17 mouse cellular contexts compared by ENCODE assay signal in genomic region chr16:87670091-87670820, GRCm38 (mm10). TPM values are rescaled to one million over a fixed set of nuclear protein-coding genes. Genes with fewer than 3 reads are reported as not detected.
A peak's percentile ranks its signal among the peaks of the same experiment; 100 is the strongest.
DNase-seq lines count a peak whose midpoint lies in the region; TF ChIP-seq lines count a peak whose summit lies in the region.
"Had no signal": no experiment of that assay in that cellular context is flagged by ENCODE, and none has a peak within 500 bp of the region (broad histone marks: within the 10 kb centered on the region; RNA-seq: fewer than 3 reads in every experiment).

No protein-coding gene starts in this region.

- no peaks in the 10 kb centered on the region for H3K36me3 ChIP-seq in heart, adult 2 months (ENCODE audit: control insufficient read depth, insufficient read depth, low read length)
- H3K36me3 ChIP-seq in kidney, adult 2 months (ENCODE audit: control insufficient read depth, insufficient read depth, low read length) = no peaks in the 10 kb centered on the region
- H3K36me3 ChIP-seq in small intestine, adult 2 months (ENCODE audit: control insufficient read depth, insufficient read depth, low read length) = no peaks in the 10 kb centered on the region
- H3K36me3 ChIP-seq: embryonic facial prominence, embryonic 12.5 days; forebrain, embryonic 15.5 days; hindbrain, embryonic 12.5 days had no signal

- DNase-seq in heart, adult 2 months = no peak
- DNase-seq in heart, adult 9 months (ENCODE audit: low spot score in 2 of 2) = no peak
- DNase-seq in kidney, adult 2 months = peak; percentile 85
- DNase-seq in kidney, postnatal 4 days = no peak
- no peak for DNase-seq in gastrocnemius, adult 2 months
- DNase-seq: B cell, adult 2 months; cerebellum, adult 11-12 months; cerebellum, adult 9-10 months; cerebellum, postnatal 25 days; gastrocnemius, postnatal 14 days; heart, postnatal 36 days had no signal

- no peak overlapping the region for H3K4me3 ChIP-seq in heart, adult 2 months
- no peak overlapping the region for H3K4me3 ChIP-seq in kidney, adult 2 months (ENCODE audit: insufficient read depth, low read depth, low read length)
- peak overlapping the region; percentile 26 for H3K4me3 ChIP-seq in brown adipose tissue, adult 24 weeks (ENCODE audit: insufficient read depth, low read depth, low read length)
- no peak overlapping the region for H3K4me3 ChIP-seq in small intestine, adult 2 months (ENCODE audit: low read depth, low read length)
- no peak overlapping the region for H3K4me3 ChIP-seq in gastrocnemius, adult 2 months
- H3K4me3 ChIP-seq: embryonic facial prominence, embryonic 12.5 days; forebrain, embryonic 15.5 days; hindbrain, embryonic 12.5 days had no signal

- TF ChIP-seq EP300 in heart, adult 2 months (IDR thresholded peaks at IDR 0.05; ENCODE audit: insufficient read depth, low read depth, low read length) = no peak

- peaks cover 3% of the 10 kb centered on the region for H3K4me1 ChIP-seq in heart, adult 2 months (ENCODE audit: control insufficient read depth, insufficient read depth, low read length)
- H3K4me1 ChIP-seq in kidney, adult 2 months (ENCODE audit: control insufficient read depth, insufficient read depth, low read length) = no peaks in the 10 kb centered on the region
- peaks cover 1% of the 10 kb centered on the region; the same call in 1 of the 2 replicates for H3K4me1 ChIP-seq in brown adipose tissue, adult 24 weeks (ENCODE audit: control insufficient read depth, insufficient read depth, insufficient read length, low read length)
- peaks cover 15% of the 10 kb centered on the region for H3K4me1 ChIP-seq in small intestine, adult 2 months (ENCODE audit: control insufficient read depth, insufficient read depth, insufficient read length, low read length)
- H3K4me1 ChIP-seq: embryonic facial prominence, embryonic 12.5 days; forebrain, embryonic 15.5 days; hindbrain, embryonic 12.5 days had no signal

- intact Hi-C loops in heart, adult 2 months (cut with DNase I) = no loop called here
- intact Hi-C loops in gastrocnemius, adult 2 months (cut with DNase I) = no loop called here

- WGBS in heart, adult 2 months = 54% methylated on average over 8 of the region's 8 CpGs
- WGBS in kidney, adult 2 months = 41% methylated on average over 8 of the region's 8 CpGs
- WGBS in small intestine, adult 2 months = 36% methylated on average over 8 of the region's 8 CpGs

- no peaks in the 10 kb centered on the region for H3K79me2 ChIP-seq in heart, adult 2 months (replicated peaks; ENCODE audit: control insufficient read depth, insufficient read depth, low read length)

- TF ChIP-seq CTCF in heart, adult 2 months (IDR thresholded peaks at IDR 0.05) = no peak
- no peak for TF ChIP-seq CTCF in kidney, adult 2 months (conservative IDR thresholded peaks at IDR 0.05; ENCODE audit: insufficient read depth, insufficient read length, low read depth, low read length)
- no peak for TF ChIP-seq CTCF in small intestine, adult 2 months (IDR thresholded peaks at IDR 0.05; ENCODE audit: extremely low read depth, insufficient read length, insufficient replicate concordance, low read depth, low read length)
- no peak for TF ChIP-seq CTCF in gastrocnemius, adult 2 months (IDR thresholded peaks at IDR 0.05)

- no peak for TF ChIP-seq POLR2A in heart, adult 2 months (IDR thresholded peaks at IDR 0.05; ENCODE audit: insufficient read depth, low read depth, low read length)
- TF ChIP-seq POLR2A in kidney, adult 2 months (IDR thresholded peaks at IDR 0.05; ENCODE audit: low read depth, low read length) = no peak
- TF ChIP-seq POLR2A in small intestine, adult 2 months (IDR thresholded peaks at IDR 0.05; ENCODE audit: low read depth, low read length) = no peak

- H3K9ac ChIP-seq in heart, adult 2 months (ENCODE audit: low read depth, low read length) = no peak overlapping the region
- H3K9ac ChIP-seq: embryonic facial prominence, embryonic 12.5 days; forebrain, embryonic 15.5 days; hindbrain, embryonic 12.5 days had no signal

- H3K27ac ChIP-seq in heart, adult 2 months = peak overlapping the region; percentile 36; the same call in 1 of the 2 replicates
- H3K27ac ChIP-seq in kidney, adult 2 months (ENCODE audit: insufficient read depth, low read depth, low read length) = peak overlapping the region; percentile 97
- H3K27ac ChIP-seq in brown adipose tissue, adult 24 weeks (replicated peaks; ENCODE audit: low read depth, low read length) = peak overlapping the region; percentile 24; the same call in 1 of the 2 replicates
- H3K27ac ChIP-seq in small intestine, adult 2 months (ENCODE audit: insufficient read depth, low read depth, low read length) = peak overlapping the region; percentile 79
- H3K27ac ChIP-seq in gastrocnemius, adult 2 months = no peak overlapping the region
- H3K27ac ChIP-seq: embryonic facial prominence, embryonic 12.5 days; forebrain, embryonic 15.5 days; hindbrain, embryonic 12.5 days; hindbrain, postnatal 0 days had no signal

- no peaks in the 10 kb centered on the region for H3K27me3 ChIP-seq in heart, adult 2 months (ENCODE audit: control insufficient read depth, insufficient read depth, low read length)
- H3K27me3 ChIP-seq in kidney, adult 2 months (replicated peaks; ENCODE audit: control insufficient read depth, insufficient read depth, low read length) = no peaks in the 10 kb centered on the region
- no peaks in the 10 kb centered on the region for H3K27me3 ChIP-seq in small intestine, adult 2 months (ENCODE audit: control insufficient read depth, insufficient read depth, low read length)
- H3K27me3 ChIP-seq: embryonic facial prominence, embryonic 12.5 days; forebrain, embryonic 15.5 days; hindbrain, embryonic 12.5 days had no signal

RNA-seq across cellular contexts. Expression of gene Bach1, which starts 28.5 kb away (rescaled TPM):
- total RNA-seq in heart, adult 2 months (2021) = 10 to 100 TPM; 26.4 to 27.9 TPM
- polyA plus RNA-seq in heart, adult 2 months (2012; rRNA removed) = 8.3 and 11.1 TPM in 2 replicates
- 8.6 and 9.7 TPM in 2 replicates for polyA plus RNA-seq in kidney, adult 2 months (2012; rRNA removed)
- 5.9 and 10.1 TPM in 2 replicates for polyA plus RNA-seq in brown adipose tissue, adult 24 weeks (2012; ENCODE audit: insufficient read depth, insufficient read length, missing spikeins)
- 4.9 and 29.1 TPM in 2 replicates for polyA plus RNA-seq in small intestine, adult 2 months (2012; rRNA removed)
- 10 to 100 TPM; 18.0 to 28.2 TPM for total RNA-seq in gastrocnemius, adult 2 months (2021)
